Mouse (Mus musculus) MEL (cell line): Measurements from ENCODE around the gene Cbx4. TPM values are rescaled to one million over a fixed set of nuclear protein-coding genes. Genes with fewer than 3 reads are reported as not detected.

Source experiments
- DNase-seq: peaks from one replicate; pipeline ENCODE4 v3.0.0; 2011; ENCODE audit warnings: low read depth, low spot score
- H3K27ac ChIP-seq: 2 replicates; pipeline ENCODE4 v1.5.1; 2012; ENCODE audit warnings: low read depth, mild to moderate bottlenecking, control low read depth, low read length, moderate library complexity; ENCODE audit not compliant: control insufficient read depth
- H3K27me3 ChIP-seq, 2 experiments: fragments of 150-350 bp in 1 of 2; sonication (generic) in 1 of 2; 2 replicates each; pipeline ENCODE4 v1.6.1; 2012; ENCODE audit warnings: low read length in 2 of 2, mild to moderate bottlenecking in 2 of 2, improper control_type of control experiment in 1 of 2, moderate library complexity in 1 of 2; ENCODE audit not compliant: insufficient read depth in 2 of 2, control insufficient read depth in 1 of 2
- H3K36me3 ChIP-seq, 2 experiments: 2 replicates each; pipeline ENCODE4 v1.6.1; 2012 to 2014; ENCODE audit warnings: low read length in 2 of 2, improper control_type of control experiment in 1 of 2, inconsistent platforms in 1 of 2, mild to moderate bottlenecking in 1 of 2; ENCODE audit not compliant: insufficient read depth in 2 of 2, control insufficient read depth in 1 of 2
- H3K4me1 ChIP-seq, 2 experiments: fragments of 150-350 bp in 1 of 2; sonication (generic) in 1 of 2; 2 replicates each; pipeline ENCODE4 v1.6.1; 2012; ENCODE audit warnings: low read length in 2 of 2, improper control_type of control experiment in 1 of 2, mild to moderate bottlenecking in 1 of 2; ENCODE audit not compliant: insufficient read depth in 2 of 2, control insufficient read depth in 1 of 2
- H3K4me3 ChIP-seq, 2 experiments: fragments of 150-350 bp in 1 of 2; sonication (generic) in 1 of 2; 2 replicates each; pipeline ENCODE4 v1.5.1; 2012; ENCODE audit warnings: low read depth in 2 of 2, low read length in 2 of 2, mild to moderate bottlenecking in 2 of 2, moderate library complexity in 2 of 2, control low read depth in 1 of 2, improper control_type of control experiment in 1 of 2; ENCODE audit not compliant: control insufficient read depth in 1 of 2, insufficient read depth in 1 of 2
- H3K79me2 ChIP-seq: 2 replicates; pipeline ENCODE4 v1.6.1; 2012; ENCODE audit warnings: mild to moderate bottlenecking, low read length, moderate library complexity; ENCODE audit not compliant: control insufficient read depth, poor library complexity, insufficient read depth
- H3K9ac ChIP-seq: 2 replicates; pipeline ENCODE4 v1.6.1; 2012; ENCODE audit warnings: low read depth, mild to moderate bottlenecking, control low read depth, low read length, moderate library complexity; ENCODE audit not compliant: control insufficient read depth, poor library complexity, severe bottlenecking
- H3K9me3 ChIP-seq: fragments of 150-350 bp; sonication (generic); replicated peaks from 2 replicates; pipeline ENCODE4 v1.6.1; 2012; ENCODE audit warnings: mild to moderate bottlenecking, low read length, improper control_type of control experiment, moderate library complexity; ENCODE audit not compliant: insufficient read depth
- BHLHE40 ChIP-seq: IDR thresholded peaks from 2 replicates; pipeline ENCODE4 v1.6.1; 2012; ENCODE audit warnings: low read depth, mild to moderate bottlenecking, inconsistent platforms, low read length, improper control_type of control experiment, borderline replicate concordance
- CHD2 ChIP-seq: IDR thresholded peaks from 2 replicates; pipeline ENCODE4 v1.6.1; 2011; ENCODE audit warnings: low read length, improper control_type of control experiment
- E2F4 ChIP-seq: IDR thresholded peaks from 2 replicates; pipeline ENCODE4 v1.6.1; 2011; ENCODE audit warnings: low read depth, low read length, improper control_type of control experiment, borderline replicate concordance
- ELF1 ChIP-seq: IDR thresholded peaks from 2 replicates; pipeline ENCODE4 v1.6.1; 2014; ENCODE audit warnings: low read depth, mild to moderate bottlenecking, inconsistent platforms, low read length, improper control_type of control experiment, moderate library complexity
- EP300 ChIP-seq, 2 experiments: IDR thresholded peaks; 2 replicates each; pipeline ENCODE4 v1.6.1; 2011; ENCODE audit warnings: improper control_type of control experiment in 2 of 2, low read length in 2 of 2, low read depth in 1 of 2, mild to moderate bottlenecking in 1 of 2
- ETS1 ChIP-seq: IDR thresholded peaks from 2 replicates; pipeline ENCODE4 v1.6.1; 2012; ENCODE audit warnings: low read depth, mild to moderate bottlenecking, inconsistent platforms, low read length, improper control_type of control experiment, moderate library complexity
- GABPA ChIP-seq: IDR thresholded peaks from 2 replicates; pipeline ENCODE4 v1.6.1; 2012; ENCODE audit warnings: low read depth, mild to moderate bottlenecking, inconsistent platforms, low read length, improper control_type of control experiment, moderate library complexity
- GATA1 ChIP-seq: IDR thresholded peaks from 2 replicates; pipeline ENCODE4 v1.6.1; 2011; ENCODE audit warnings: low read depth, low read length, improper control_type of control experiment
- KAT2A ChIP-seq: conservative IDR thresholded peaks from 2 replicates; pipeline ENCODE4 v1.6.1; 2012; ENCODE audit warnings: low read depth, low read length, improper control_type of control experiment, inconsistent platforms
- MAFK ChIP-seq: IDR thresholded peaks from 2 replicates; pipeline ENCODE4 v1.6.1; 2011; ENCODE audit warnings: low read depth, mild to moderate bottlenecking, low read length, improper control_type of control experiment, borderline replicate concordance
- MEF2A ChIP-seq: IDR thresholded peaks from 2 replicates; pipeline ENCODE4 v1.6.1; 2014; ENCODE audit warnings: low read depth, mild to moderate bottlenecking, inconsistent platforms, low read length, improper control_type of control experiment; ENCODE audit not compliant: poor library complexity, insufficient replicate concordance, severe bottlenecking; ENCODE audit errors: extremely low read depth
- MXI1 ChIP-seq: IDR thresholded peaks from 2 replicates; pipeline ENCODE4 v1.6.1; 2011; ENCODE audit warnings: mild to moderate bottlenecking, low read depth, low read length, improper control_type of control experiment
- MYB ChIP-seq: IDR thresholded peaks from 2 replicates; pipeline ENCODE4 v1.6.1; 2011; ENCODE audit warnings: mild to moderate bottlenecking, low read depth, low read length, improper control_type of control experiment
- MYC ChIP-seq: IDR thresholded peaks from 2 replicates; pipeline ENCODE4 v1.6.1; 2011; ENCODE audit warnings: low read depth, mild to moderate bottlenecking, low read length, improper control_type of control experiment, moderate library complexity
- NELFE ChIP-seq: IDR thresholded peaks from 2 replicates; pipeline ENCODE4 v1.6.1; 2011; ENCODE audit warnings: low read depth, low read length, improper control_type of control experiment
- POLR2A ChIP-seq, 2 experiments: IDR thresholded peaks; 2 replicates each; pipeline ENCODE4 v1.6.1; 2011 to 2012; ENCODE audit warnings: low read length in 2 of 2, mild to moderate bottlenecking in 2 of 2, control low read depth in 1 of 2, improper control_type of control experiment in 1 of 2, low read depth in 1 of 2, moderate library complexity in 1 of 2; ENCODE audit not compliant: control insufficient read depth in 1 of 2, insufficient read depth in 1 of 2, poor library complexity in 1 of 2
- POLR2AphosphoS2 ChIP-seq: IDR thresholded peaks from 2 replicates; pipeline ENCODE4 v1.6.1; 2011; ENCODE audit warnings: low read length, improper control_type of control experiment
- SIN3A ChIP-seq: IDR thresholded peaks from 2 replicates; pipeline ENCODE4 v1.6.1; 2012; ENCODE audit warnings: low read length, improper control_type of control experiment, inconsistent platforms
- SMC3 ChIP-seq: IDR thresholded peaks from 2 replicates; pipeline ENCODE4 v1.6.1; 2011; ENCODE audit warnings: low read depth, low read length, improper control_type of control experiment
- TBP ChIP-seq: IDR thresholded peaks from 2 replicates; pipeline ENCODE4 v1.8.0; 2011; ENCODE audit warnings: low read depth, low read length, improper control_type of control experiment
- UBTF ChIP-seq: IDR thresholded peaks from 2 replicates; pipeline ENCODE4 v1.6.1; 2012; ENCODE audit warnings: low read depth, mild to moderate bottlenecking, inconsistent platforms, low read length, improper control_type of control experiment, moderate library complexity, borderline replicate concordance; ENCODE audit not compliant: insufficient read depth
- USF2 ChIP-seq, 2 experiments: IDR thresholded peaks; 2 replicates each; pipeline ENCODE4 v1.6.1; 2011 to 2012; ENCODE audit warnings: improper control_type of control experiment in 2 of 2, low read length in 2 of 2, borderline replicate concordance in 1 of 2, inconsistent platforms in 1 of 2, low read depth in 1 of 2, mild to moderate bottlenecking in 1 of 2; ENCODE audit not compliant: insufficient read depth in 1 of 2
- ZC3H11A ChIP-seq: IDR thresholded peaks from 2 replicates; pipeline ENCODE4 v1.6.1; 2012; ENCODE audit warnings: low read depth, mild to moderate bottlenecking, inconsistent platforms, low read length, improper control_type of control experiment
- ZMIZ1 ChIP-seq: IDR thresholded peaks from 2 replicates; pipeline ENCODE4 v1.6.1; 2012; ENCODE audit warnings: low read depth, mild to moderate bottlenecking, inconsistent platforms, low read length, improper control_type of control experiment, moderate library complexity
- ZNF384 ChIP-seq: IDR thresholded peaks from 2 replicates; pipeline ENCODE4 v1.6.1; 2012; ENCODE audit warnings: low read depth, mild to moderate bottlenecking, inconsistent platforms, low read length, improper control_type of control experiment
- polyA plus RNA-seq, 2 experiments: library from polyadenylated mRNA; stranded (reverse) in 1 of 2; unstranded in 1 of 2; fragments of >175 nt in 1 of 2; fragments of >200 nt in 1 of 2; gene quantifications; 2 replicates each; pipeline versions ENCODE4 v1.2.1 to v1.2.4; 2012; ENCODE audit warnings: low replicate concordance in 2 of 2, low read depth in 1 of 2; ENCODE audit not compliant: insufficient read length in 2 of 2, insufficient read depth in 1 of 2, missing spikeins in 1 of 2
- total RNA-seq: library from RNA; depleted of rRNA; stranded (reverse); fragments of 300-350 nt; gene quantifications from 2 replicates; pipeline ENCODE4 v1.2.3, GENCODE M21; 2012

Gene Cbx4
- total and polyA plus RNA-seq, 3 experiments: 8.0 to 22.6 TPM; not detected in 1

GRCm38 (mm10) chr11:119035686-119036165 lies 50.3 kb downstream of the Cbx4 start:
- H3K79me2 ChIP-seq: peaks cover 4% of the 10 kb centered on the region
- TF ChIP-seq MYC (no peak), POLR2AphosphoS2 (no peak), UBTF (no peak), SMC3 (no peak), MXI1 (no peak), MYB (no peak), POLR2A (IDR thresholded peaks at IDR 0.05; ENCODE audit: control insufficient read depth in 1 of 2, insufficient read depth in 1 of 2, low read depth in 1 of 2, low read length in 2 of 2, poor library complexity in 1 of 2) (no peak), CHD2 (no peak), ZNF384 (no peak), GABPA (no peak), SIN3A (no peak), BHLHE40 (no peak), USF2 (IDR thresholded peaks at IDR 0.05; ENCODE audit: borderline replicate concordance in 1 of 2, insufficient read depth in 1 of 2, low read depth in 1 of 2, low read length in 2 of 2) (no peak), GATA1 (no peak), MEF2A (no peak), ZMIZ1 (no peak), ELF1 (no peak), KAT2A (no peak)
- no peaks in the 10 kb centered on the region for H3K9me3 ChIP-seq
- H3K4me1 ChIP-seq: peaks cover 0 to 5% of the 10 kb centered on the region in 2 experiments; a peak in 3 of 4 replicates
- DNase-seq: no peak
- no peaks in the 10 kb centered on the region for H3K27me3 ChIP-seq
- H3K9ac ChIP-seq: no peak overlapping the region
- no peak overlapping the region for H3K4me3 ChIP-seq
- no peak overlapping the region for H3K27ac ChIP-seq
- peaks cover 0 to 7% of the 10 kb centered on the region in 2 experiments; a peak in 2 of 4 replicates for H3K36me3 ChIP-seq

GRCm38 (mm10) chr11:119035094-119035685 lies 50.8 kb downstream of the Cbx4 start:
- Histone ChIP-seq H3K9ac (no peak overlapping the region), H3K79me2 (no peaks in the 10 kb centered on the region), H3K36me3 (peaks cover 0 to 7% of the 10 kb centered on the region in 2 experiments; a peak in 2 of 4 replicates), H3K4me1 (peaks cover 0 to 5% of the 10 kb centered on the region in 2 experiments; a peak in 3 of 4 replicates), H3K27ac (no peak overlapping the region), H3K4me3 (no peak overlapping the region), H3K27me3 (no peaks in the 10 kb centered on the region), H3K9me3 (no peaks in the 10 kb centered on the region)
- no peak for DNase-seq
- TF ChIP-seq UBTF (no peak), E2F4 (no peak), SMC3 (no peak), MAFK (no peak), POLR2AphosphoS2 (no peak), MEF2A (no peak), POLR2A (IDR thresholded peaks at IDR 0.05; ENCODE audit: control insufficient read depth in 1 of 2, insufficient read depth in 1 of 2, low read depth in 1 of 2, low read length in 2 of 2, poor library complexity in 1 of 2) (no peak), EP300 (IDR thresholded peaks at IDR 0.05; ENCODE audit: low read depth in 1 of 2, low read length in 2 of 2) (no peak), TBP (no peak), ZC3H11A (no peak), ETS1 (no peak), BHLHE40 (no peak), NELFE (no peak), MXI1 (no peak)
